Mouse (Mus musculus) ZHBTc4 (cell line): ENCODE data around the gene Utp20.
"Not testable (repeated sequence)": the region's sequence is repeated elsewhere in the genome, so short reads cannot be mapped to it uniquely, and the experiment has no call there.

Source experiments
- DNase-seq: peaks from one replicate; pipeline ENCODE4 v3.0.0-alpha.2; 2011; ENCODE audit warnings: low read depth, low spot score

Utp20 gene

GRCm38 (mm10) chr10:88783941-88784340 is 42.7 kb downstream of the Utp20 start:
- DNase-seq, result no peak

GRCm38 (mm10) chr10:88783135-88783534 is 43.5 kb downstream of the Utp20 start:
- not testable (repeated sequence) for DNase-seq

- no peak for DNase-seq
These were observed 45.9 kb downstream of the Utp20 start for GRCm38 (mm10) chr10:88780716-88781115.

GRCm38 (mm10) chr10:88776206-88776605 is 50.4 kb downstream of the Utp20 start:
- DNase-seq, result no peak

- DNase-seq, result not testable (repeated sequence)
These were observed 53.6 kb downstream of the Utp20 start for GRCm38 (mm10) chr10:88772965-88773364.

GRCm38 (mm10) chr10:88769676-88770075 is 56.9 kb downstream of the Utp20 start:
- no peak for DNase-seq

GRCm38 (mm10) chr10:88768961-88769360 is 57.6 kb downstream of the Utp20 start:
- DNase-seq, result no peak

- no peak for DNase-seq
These were observed 61.0 kb downstream of the Utp20 start for GRCm38 (mm10) chr10:88765431-88766142.

GRCm38 (mm10) chr10:88761524-88762212 is 64.9 kb downstream of the Utp20 start:
- no peak for DNase-seq

GRCm38 (mm10) chr10:88741426-88741825 is 85.2 kb downstream of the Utp20 start:
- DNase-seq, result no peak

- DNase-seq, result no peak
These were observed 85.8 kb downstream of the Utp20 start for GRCm38 (mm10) chr10:88740781-88741180.

- DNase-seq, result no peak
These were observed 86.8 kb downstream of the Utp20 start for GRCm38 (mm10) chr10:88739818-88740217.

GRCm38 (mm10) chr10:88739074-88739473 is 87.5 kb downstream of the Utp20 start:
- not testable (repeated sequence) for DNase-seq

- DNase-seq, result peak; percentile 61
These were observed 94.3 kb downstream of the Utp20 start for GRCm38 (mm10) chr10:88732309-88732622.

GRCm38 (mm10) chr10:88731496-88732308 is 94.9 kb downstream of the Utp20 start:
- DNase-seq, result no peak

- peak; percentile 89 for DNase-seq
These were observed 95.8 kb downstream of the Utp20 start, which contains the start of gene Arl1 for GRCm38 (mm10) chr10:88730571-88731495. TSS of gene Arl1 (plus strand) at chr10:88730858.

GRCm38 (mm10) chr10:88728166-88728565 is 98.4 kb downstream of the Utp20 start:
- no peak for DNase-seq

- DNase-seq, result peak; percentile 77
These were observed 99.5 kb downstream of the Utp20 start for GRCm38 (mm10) chr10:88727128-88727527.

GRCm38 (mm10) chr10:88725343-88725742 is 101.3 kb downstream of the Utp20 start:
- peak; percentile 78 for DNase-seq

GRCm38 (mm10) chr10:88719618-88720017 is 107.0 kb downstream of the Utp20 start:
- DNase-seq, result no peak

- no peak for DNase-seq
These were observed 108.9 kb downstream of the Utp20 start for GRCm38 (mm10) chr10:88717756-88718025.
